Mouse (Mus musculus) midbrain, embryonic 10.5 days (tissue): Measurements from ENCODE around the gene Lcor. TPM values are rescaled to one million over a fixed set of nuclear protein-coding genes. Genes with fewer than 3 reads are reported as not detected.

Experiments used
- DNase-seq: peaks from one replicate; pipeline ENCODE4 v3.0.0-alpha.2; 2017; ENCODE audit warnings: low spot score
- H3K27ac ChIP-seq: fragments of 300-500 bp; sonication (generic); replicated peaks from 2 replicates; pipeline ENCODE4 v1.5.1; 2016; ENCODE audit warnings: mild to moderate bottlenecking
- H3K27me3 ChIP-seq: fragments of 300-500 bp; sonication (generic); 2 replicates; pipeline ENCODE4 v1.6.1; 2016; ENCODE audit warnings: low read depth, mild to moderate bottlenecking; ENCODE audit not compliant: poor library complexity, severe bottlenecking
- H3K36me3 ChIP-seq: fragments of 300-500 bp; sonication (generic); 2 replicates; pipeline ENCODE4 v1.6.1; 2016; ENCODE audit warnings: mild to moderate bottlenecking, moderate library complexity
- H3K4me1 ChIP-seq: fragments of 300-500 bp; sonication (generic); 2 replicates; pipeline ENCODE4 v1.6.1; 2016
- H3K4me3 ChIP-seq: fragments of 300-500 bp; sonication (generic); 2 replicates; pipeline ENCODE4 v1.5.1; 2016; ENCODE audit warnings: mild to moderate bottlenecking, moderate library complexity
- H3K9me3 ChIP-seq: fragments of 300-500 bp; sonication (generic); replicated peaks from 2 replicates; pipeline ENCODE4 v1.6.1; 2016; ENCODE audit warnings: mild to moderate bottlenecking
- WGBS: fragments of 180-500 bp; shearing (Covaris S2); methylation state at CpG from one replicate; pipeline ENCODE4 v1.1.7; 2016; 5-methylcytosine and 5-hydroxymethylcytosine counted together
- polyA plus RNA-seq: library from polyadenylated mRNA; unstranded; fragments of >200 nt; fragmentation: Nextera tagmentation; extraction: Ambion mirVana; gene quantifications from 2 replicates; pipeline ENCODE4 v1.2.1, GENCODE M21; 2016

The Lcor gene
- polyA plus RNA-seq: 13.9 and 23.2 TPM in 2 replicates

GRCm38 (mm10) chr19:41482190-41482908 lies at the start of gene Lcor:
Lcor (plus strand) TSS chr19:41482637.
- Histone ChIP-seq H3K27me3 (no peaks in the 10 kb centered on the region), H3K4me1 (peaks cover 39% of the 10 kb centered on the region), H3K27ac (peak within 1 kb of the TSS; percentile 99), H3K9me3 (no peaks in the 10 kb centered on the region), H3K4me3 (peak within 1 kb of the TSS; percentile 90), H3K36me3 (no peaks in the 10 kb centered on the region)
- peak; percentile 86 for DNase-seq
- WGBS: under 1% methylated on average over 91 of the region's 92 CpGs

DNA sequence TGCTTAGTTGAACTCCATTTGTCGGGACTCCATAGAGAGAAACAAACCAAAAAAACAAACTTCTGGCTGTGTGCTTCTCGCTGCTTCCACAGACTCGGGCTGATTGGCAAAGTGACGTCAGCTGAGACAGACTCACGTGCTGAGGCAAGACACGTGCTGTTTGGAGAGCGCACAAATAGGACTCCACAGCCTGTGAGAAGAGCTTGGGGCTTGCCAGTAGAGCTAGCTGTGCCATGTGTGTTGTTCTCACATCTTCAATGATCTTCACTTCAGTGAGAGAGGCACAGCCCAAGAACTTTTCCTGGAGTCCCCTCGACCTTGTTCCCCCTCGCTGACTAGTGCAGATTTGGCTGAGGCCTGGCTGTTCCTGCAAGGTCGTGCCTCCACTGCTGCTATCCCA lies 47.1 kb upstream of the Lcor start:
- no peaks in the 10 kb centered on the region for H3K9me3 ChIP-seq
- no peak overlapping the region for H3K27ac ChIP-seq
- no peak overlapping the region for H3K4me3 ChIP-seq
- H3K4me1 ChIP-seq: no peaks in the 10 kb centered on the region
- no peaks in the 10 kb centered on the region for H3K36me3 ChIP-seq
- H3K27me3 ChIP-seq: peaks cover 1% of the 10 kb centered on the region
- DNase-seq: no peak
- 89% methylated on average over 10 of the region's 10 CpGs for WGBS

GRCm38 (mm10) chr19:41436461-41436860 lies 46.0 kb upstream of the Lcor start:
- H3K27ac ChIP-seq: no peak overlapping the region
- no peaks in the 10 kb centered on the region for H3K36me3 ChIP-seq
- H3K4me3 ChIP-seq: no peak overlapping the region
- H3K4me1 ChIP-seq: peaks cover 5% of the 10 kb centered on the region
- H3K27me3 ChIP-seq: peaks cover 11% of the 10 kb centered on the region
- WGBS: 91% methylated on average over 9 of the region's 9 CpGs
- no peak for DNase-seq
- H3K9me3 ChIP-seq: no peaks in the 10 kb centered on the region

DNA sequence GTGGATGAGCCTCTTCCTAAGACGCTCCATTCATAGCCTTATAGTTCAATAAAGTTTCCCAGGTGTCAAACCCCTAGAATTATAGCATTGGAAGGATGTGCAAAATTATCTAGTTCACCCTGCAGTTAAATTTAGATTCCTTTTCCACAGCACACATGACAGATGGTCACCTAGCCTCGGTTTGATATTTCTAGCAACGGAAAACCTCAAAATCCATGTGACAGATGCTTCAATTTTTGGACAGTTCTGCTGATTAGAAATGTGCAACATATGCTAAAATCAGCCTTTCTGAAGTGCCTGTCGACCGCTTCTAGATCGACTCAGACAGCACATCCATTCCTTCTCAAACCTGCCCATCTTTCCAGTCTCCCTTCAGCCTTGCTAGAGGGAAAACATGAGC lies 43.5 kb upstream of the Lcor start:
- Histone ChIP-seq H3K4me1 (peaks cover 14% of the 10 kb centered on the region), H3K4me3 (no peak overlapping the region), H3K9me3 (no peaks in the 10 kb centered on the region), H3K36me3 (no peaks in the 10 kb centered on the region), H3K27ac (no peak overlapping the region), H3K27me3 (peaks cover 28% of the 10 kb centered on the region)
- no peak for DNase-seq
- 84% methylated on average over 6 of the region's 6 CpGs for WGBS

- peaks cover 14% of the 10 kb centered on the region for H3K4me1 ChIP-seq
- 13% methylated on average over 3 of the region's 3 CpGs for whole genome bisulfite sequencing
Observed at GRCm38 (mm10) chr19:41441446-41441845, 41.0 kb upstream of the Lcor start.

DNA sequence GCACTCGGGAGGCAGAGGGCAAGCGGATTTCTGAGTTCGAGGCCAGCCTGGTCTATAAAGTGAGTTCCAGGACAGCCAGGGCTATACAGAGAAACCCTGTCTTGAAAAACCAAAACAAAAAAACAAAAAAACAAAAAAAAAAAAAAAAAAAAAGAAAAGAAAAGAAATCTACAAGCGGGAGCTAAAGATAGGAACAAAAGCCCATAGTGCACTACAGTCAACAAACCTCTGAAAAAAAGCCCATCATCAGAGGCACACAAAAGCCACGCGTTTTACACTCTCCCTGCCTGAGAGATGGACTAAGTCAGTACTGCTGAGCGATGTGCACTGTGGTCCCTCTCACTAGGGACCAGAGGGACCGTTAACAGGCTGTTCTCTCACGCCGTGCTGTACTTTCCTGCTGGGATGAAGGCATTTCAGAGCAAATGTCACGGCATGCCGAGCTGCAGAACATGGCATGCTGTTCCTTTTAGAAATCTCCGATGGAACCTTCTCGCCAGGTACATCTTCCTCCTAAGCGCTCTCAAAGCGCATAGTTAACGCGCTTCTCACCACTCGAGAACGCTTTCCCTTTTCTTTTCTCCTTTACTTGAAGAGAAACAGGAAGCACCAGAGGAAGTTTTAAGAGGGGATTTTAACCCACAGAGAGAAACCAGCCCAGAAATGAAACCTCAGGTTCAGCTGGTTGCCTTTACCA lies 40.4 kb upstream of the Lcor start:
- no peaks in the 10 kb centered on the region for H3K9me3 ChIP-seq
- no peaks in the 10 kb centered on the region for H3K36me3 ChIP-seq
- H3K4me1 ChIP-seq: peaks cover 14% of the 10 kb centered on the region
- H3K4me3 ChIP-seq: peak overlapping the region; percentile 20
- no peak overlapping the region for H3K27ac ChIP-seq
- WGBS: 23% methylated on average over 20 of the region's 20 CpGs
- DNase-seq: no peak
- peaks cover 28% of the 10 kb centered on the region for H3K27me3 ChIP-seq

More at GRCm38 (mm10) chr19:41441446-41441845, 41.0 kb upstream of the Lcor start:
- peak; percentile 16 for DNase-seq
- no peak overlapping the region for H3K27ac ChIP-seq
- no peaks in the 10 kb centered on the region for H3K9me3 ChIP-seq
- H3K27me3 ChIP-seq: peaks cover 28% of the 10 kb centered on the region
- H3K36me3 ChIP-seq: no peaks in the 10 kb centered on the region
- H3K4me3 ChIP-seq: no peak overlapping the region

GRCm38 (mm10) chr19:41442608-41442969 lies 39.8 kb upstream of the Lcor start:
- whole genome bisulfite sequencing: 18% methylated on average over 6 of the region's 6 CpGs
- Histone ChIP-seq H3K27me3 (peaks cover 28% of the 10 kb centered on the region), H3K27ac (no peak overlapping the region), H3K36me3 (no peaks in the 10 kb centered on the region), H3K4me3 (peak overlapping the region; percentile 20; the same call in 1 of the 2 replicates), H3K4me1 (peaks cover 14% of the 10 kb centered on the region), H3K9me3 (no peaks in the 10 kb centered on the region)
- DNase-seq: peak; percentile 60

GRCm38 (mm10) chr19:41444491-41444890 lies 37.9 kb upstream of the Lcor start:
- H3K27ac ChIP-seq: no peak overlapping the region

GRCm38 (mm10) chr19:41445013-41445610 lies 37.3 kb upstream of the Lcor start:
- Histone ChIP-seq H3K36me3 (no peaks in the 10 kb centered on the region), H3K27me3 (peaks cover 28% of the 10 kb centered on the region), H3K27ac (no peak overlapping the region), H3K4me3 (no peak overlapping the region), H3K4me1 (peaks cover 18% of the 10 kb centered on the region), H3K9me3 (no peaks in the 10 kb centered on the region)
- no peak for DNase-seq
- 81% methylated on average over 10 of the region's 10 CpGs for WGBS

More at GRCm38 (mm10) chr19:41444491-41444890, 37.9 kb upstream of the Lcor start:
- WGBS: 69% methylated on average over 8 of the region's 8 CpGs
- Histone ChIP-seq H3K9me3 (no peaks in the 10 kb centered on the region), H3K36me3 (no peaks in the 10 kb centered on the region), H3K4me3 (no peak overlapping the region), H3K4me1 (peaks cover 15% of the 10 kb centered on the region), H3K27me3 (peaks cover 28% of the 10 kb centered on the region)
- DNase-seq: no peak

DNA sequence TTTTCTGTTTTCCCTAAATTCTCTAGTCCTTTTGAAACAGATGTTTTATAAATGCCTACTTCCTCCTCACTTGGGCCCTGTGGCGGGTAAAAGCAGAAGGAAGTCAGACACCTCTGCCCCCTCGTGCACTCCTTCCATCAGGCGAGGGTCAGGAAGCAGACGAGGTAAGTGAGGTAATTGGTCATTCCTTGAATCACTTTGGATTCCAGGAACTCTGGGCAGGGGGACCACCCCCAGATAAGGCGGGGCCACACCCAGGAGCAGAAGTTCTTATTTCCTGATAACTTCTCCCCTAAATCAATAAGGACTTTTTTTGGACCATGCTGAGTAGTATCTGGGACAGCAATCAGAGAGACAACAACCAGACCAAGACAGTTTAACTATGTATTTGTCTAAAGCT lies 36.7 kb upstream of the Lcor start:
- H3K4me3 ChIP-seq: no peak overlapping the region
- no peak overlapping the region for H3K27ac ChIP-seq
- no peaks in the 10 kb centered on the region for H3K36me3 ChIP-seq
- H3K9me3 ChIP-seq: no peaks in the 10 kb centered on the region
- H3K4me1 ChIP-seq: peaks cover 18% of the 10 kb centered on the region
- no peak for DNase-seq
- peaks cover 24% of the 10 kb centered on the region for H3K27me3 ChIP-seq
- WGBS: 63% methylated on average over 5 of the region's 5 CpGs

- Histone ChIP-seq H3K4me1 (peaks cover 9% of the 10 kb centered on the region), H3K4me3 (no peak overlapping the region), H3K27me3 (peaks cover 11% of the 10 kb centered on the region; the same call in 1 of the 2 replicates), H3K27ac (no peak overlapping the region), H3K9me3 (no peaks in the 10 kb centered on the region), H3K36me3 (no peaks in the 10 kb centered on the region)
- 100% methylated on average over 2 of the region's 2 CpGs for WGBS
- DNase-seq: no peak
Observed at GRCm38 (mm10) chr19:41447166-41447565, 35.3 kb upstream of the Lcor start.

- no peak for DNase-seq
- 0 out of 2 replicates have a peak, but pooled peaks cover 6% of the 10 kb centered on the region for H3K27me3 ChIP-seq
- H3K36me3 ChIP-seq: no peaks in the 10 kb centered on the region
- H3K4me1 ChIP-seq: 0 out of 2 replicates have a peak, but pooled peaks cover 6% of the 10 kb centered on the region
- H3K4me3 ChIP-seq: no peak overlapping the region
- no peaks in the 10 kb centered on the region for H3K9me3 ChIP-seq
- H3K27ac ChIP-seq: no peak overlapping the region
- WGBS: 81% methylated on average over 2 of the region's 2 CpGs
Observed at GRCm38 (mm10) chr19:41447760-41448159, 34.7 kb upstream of the Lcor start.
